Mouse (Mus musculus) lung, adult 2 months (tissue): ENCODE measurements around the gene Pvalb.

Source experiments
- CTCF ChIP-seq: fragments of 200-500 bp; IDR thresholded peaks from 2 replicates; pipeline ENCODE4 v1.5.1; 2011; ENCODE audit warnings: mild to moderate bottlenecking, low read length, control low read depth; ENCODE audit not compliant: insufficient read depth
- POLR2A ChIP-seq: fragments of 200-500 bp; IDR thresholded peaks from 2 replicates; pipeline ENCODE4 v1.6.1; 2011; ENCODE audit warnings: low read depth, mild to moderate bottlenecking, control low read depth, low read length, borderline replicate concordance; ENCODE audit errors: extremely low read depth

GRCm38 (mm10) chr15:78248410-78248809, 42.2 kb upstream of the Pvalb start:
- TF ChIP-seq POLR2A = no peak
- TF ChIP-seq CTCF = no peak
